Mouse (Mus musculus): Measurements from ENCODE around the gene 1810043G02Rik.

DNA sequence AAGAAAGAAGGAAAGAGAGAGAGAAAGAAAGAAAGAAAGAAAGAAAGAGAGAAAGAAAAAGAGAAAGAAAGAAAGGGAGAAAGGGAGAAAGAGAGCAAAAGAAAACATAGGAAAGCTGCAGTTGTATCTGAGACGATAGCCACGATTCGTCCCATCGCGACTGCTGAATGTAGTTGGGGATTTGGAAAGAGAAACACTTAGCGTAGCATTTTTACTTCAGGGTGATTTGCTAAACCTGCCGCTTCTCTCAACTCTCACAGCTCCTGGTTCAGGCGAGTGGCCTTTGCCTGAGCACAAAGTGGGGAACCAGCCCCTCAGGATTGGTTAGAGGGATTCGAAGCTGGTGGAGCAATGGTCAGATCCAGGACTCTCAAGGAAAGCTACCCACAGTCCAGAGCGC lies 32.0 kb downstream of the 1810043G02Rik start:
- TF ChIP-seq CTCF (IDR thresholded peaks at IDR 0.05; ENCODE audit: insufficient read depth, low read length): no peak
- TF ChIP-seq POLR2A (IDR thresholded peaks at IDR 0.05; ENCODE audit: borderline replicate concordance, extremely low read depth, low read depth, low read length): no peak
